Mouse (Mus musculus) intestine, postnatal 0 days (tissue): ENCODE data around the gene Myo5a. TPM values are rescaled to one million over a fixed set of nuclear protein-coding genes. Genes with fewer than 3 reads are reported as not detected.
A peak's percentile ranks its signal among the peaks of the same experiment; 100 is the strongest.

Source experiments
- ATAC-seq: fragments of 200-750 bp; cut with Nextera tagmentation; 2 replicates; pipeline ENCODE4 v1.8.0; 2017; ENCODE audit warnings: mild to moderate bottlenecking, moderate TSS enrichment, moderate library complexity
- H3K27ac ChIP-seq: fragments of 300-500 bp; sonication (generic); 2 replicates; pipeline ENCODE4 v1.5.1; 2014; ENCODE audit warnings: mild to moderate bottlenecking, low read depth, low read length, moderate library complexity
- H3K27me3 ChIP-seq: fragments of 300-500 bp; sonication (generic); replicated peaks from 2 replicates; pipeline ENCODE4 v1.6.1; 2014; ENCODE audit warnings: low read length, mixed read lengths; ENCODE audit not compliant: control insufficient read depth, insufficient read depth
- H3K36me3 ChIP-seq: fragments of 300-500 bp; sonication (generic); 2 replicates; pipeline ENCODE4 v1.6.1; 2014; ENCODE audit warnings: mild to moderate bottlenecking, moderate library complexity; ENCODE audit not compliant: control insufficient read depth, insufficient read depth
- H3K4me1 ChIP-seq: fragments of 300-500 bp; sonication (generic); replicated peaks from 2 replicates; pipeline ENCODE4 v1.6.1; 2014; ENCODE audit warnings: antibody characterized with exemption, low read length, mixed read lengths; ENCODE audit not compliant: control insufficient read depth, insufficient read depth
- H3K4me2 ChIP-seq: fragments of 300-500 bp; sonication (generic); replicated peaks from 2 replicates; pipeline ENCODE4 v1.6.1; 2014; ENCODE audit warnings: low read depth, mild to moderate bottlenecking, moderate library complexity
- H3K4me3 ChIP-seq: fragments of 300-500 bp; sonication (generic); 2 replicates; pipeline ENCODE4 v1.5.1; 2014; ENCODE audit warnings: low read depth, low read length
- H3K9ac ChIP-seq: fragments of 300-500 bp; sonication (generic); 2 replicates; pipeline ENCODE4 v1.6.1; 2014; ENCODE audit warnings: mild to moderate bottlenecking, low read depth, low read length
- H3K9me3 ChIP-seq: fragments of 300-500 bp; sonication (generic); 2 replicates; pipeline ENCODE4 v1.6.1; 2016; ENCODE audit warnings: mixed run types; ENCODE audit not compliant: control insufficient read depth
- CTCF ChIP-seq: sonication (generic); IDR thresholded peaks from 2 replicates; pipeline ENCODE4 v1.5.1; 2016; ENCODE audit warnings: low read depth, mild to moderate bottlenecking, control low read depth, antibody characterized with exemption, moderate library complexity
- WGBS: fragments of 180-500 bp; shearing (Covaris S2); extraction: QIAGEN DNeasy Blood & Tissue Kit; methylation state at CpG from one replicate; pipeline ENCODE4 v1.1.7; 2014; 5-methylcytosine and 5-hydroxymethylcytosine counted together
- polyA plus RNA-seq: library from polyadenylated mRNA; unstranded; fragments of >200 nt; fragmentation: Nextera tagmentation; extraction: Ambion mirVana; gene quantifications from 2 replicates; pipeline ENCODE4 v1.2.1, GENCODE M21; 2015

Gene Myo5a
- polyA plus RNA-seq, 1 experiment from 2014 or later, result 3.1 TPM

DNA sequence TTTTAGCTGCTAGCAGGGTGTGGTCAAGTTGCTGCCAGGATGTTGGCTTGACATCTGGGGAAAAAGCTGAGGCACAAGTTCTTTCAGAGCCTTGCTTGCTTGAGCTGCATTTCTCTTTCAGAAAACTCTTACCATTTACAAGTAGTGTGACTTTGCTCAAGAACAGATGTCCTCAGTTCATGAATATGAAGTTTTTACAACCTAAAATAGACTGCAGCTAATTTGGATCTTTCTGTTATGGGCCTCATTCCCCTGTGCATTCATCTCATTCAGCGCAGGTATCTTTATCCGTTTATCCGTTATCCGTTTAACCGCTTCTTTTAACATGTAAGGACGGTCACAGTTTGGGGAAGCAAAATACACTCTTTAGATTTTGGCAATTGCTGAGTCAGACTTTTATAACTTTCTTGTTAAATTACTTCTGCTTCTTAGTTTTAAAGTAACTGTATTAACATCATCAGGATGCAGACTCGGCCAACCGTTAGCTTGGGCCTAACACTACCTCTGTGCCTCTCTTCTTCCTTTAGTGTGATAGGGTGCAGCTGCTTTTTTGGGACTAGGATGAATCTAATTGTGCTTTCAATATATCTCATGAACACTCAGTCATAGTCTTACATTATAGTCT is 29.5 kb downstream of the Myo5a start:
- 88% methylated on average over 8 of the region's 8 CpGs for WGBS
- TF ChIP-seq CTCF, result no peak
- ATAC-seq, result no peak
- no peak overlapping the region for H3K4me2 ChIP-seq
- no peaks in the 10 kb centered on the region for H3K36me3 ChIP-seq
- H3K27me3 ChIP-seq, result no peaks in the 10 kb centered on the region
- no peaks in the 10 kb centered on the region for H3K9me3 ChIP-seq
- no peak overlapping the region for H3K9ac ChIP-seq
- no peak overlapping the region for H3K4me3 ChIP-seq
- H3K4me1 ChIP-seq, result no peaks in the 10 kb centered on the region
- H3K27ac ChIP-seq, result no peak overlapping the region

DNA sequence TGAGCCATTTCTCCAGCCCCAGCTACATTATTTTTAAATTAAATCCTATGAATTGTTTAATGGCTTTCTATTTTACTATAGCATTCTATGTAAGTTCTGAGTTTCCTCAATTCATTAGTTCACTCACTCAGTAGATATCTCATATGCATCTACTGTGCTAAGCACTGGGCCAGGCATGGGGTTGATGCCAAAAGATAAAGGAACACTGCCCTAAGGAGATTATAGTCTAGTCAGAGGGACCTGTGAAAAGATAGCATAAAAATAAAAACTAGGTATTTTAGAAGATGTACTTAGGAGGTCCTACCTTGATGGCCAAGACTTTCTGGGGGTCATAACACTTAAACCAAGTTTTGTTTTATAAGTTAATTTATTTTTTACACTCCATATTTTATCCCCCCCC is 31.3 kb downstream of the Myo5a start:
- H3K4me3 ChIP-seq, result no peak overlapping the region
- H3K9ac ChIP-seq, result no peak overlapping the region
- no peak for TF ChIP-seq CTCF

DNA sequence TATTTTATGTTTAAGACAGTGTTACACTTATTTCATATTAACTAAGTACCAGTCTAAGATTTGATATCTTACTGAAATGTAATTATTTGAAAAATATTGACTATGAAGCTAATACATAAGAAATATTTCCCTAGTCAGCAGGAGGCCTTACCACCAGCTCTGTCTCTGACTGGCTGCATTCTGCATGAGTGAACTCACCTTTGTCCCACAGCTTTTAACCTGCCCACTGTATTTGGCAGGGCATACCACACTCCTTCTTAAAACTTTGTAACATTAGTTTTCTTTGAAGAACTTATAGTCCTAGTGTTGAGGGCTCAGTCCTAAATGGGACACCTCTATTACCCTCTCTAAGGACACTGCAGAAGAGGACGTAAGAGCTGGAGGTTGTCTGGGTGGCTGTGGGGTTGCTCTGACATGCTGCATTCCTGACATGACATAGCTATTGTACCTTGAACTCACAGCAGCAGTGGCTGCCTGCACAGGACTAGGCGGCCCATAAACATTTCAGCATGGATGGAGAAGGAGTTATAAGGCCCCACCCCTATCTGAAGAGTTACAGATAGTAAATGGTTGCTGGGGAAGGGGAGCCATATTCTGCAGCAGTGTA is 45.9 kb downstream of the Myo5a start:
- WGBS, result 49% methylated on average over 2 of the region's 2 CpGs
- Histone ChIP-seq H3K9me3 (no peaks in the 10 kb centered on the region), H3K27me3 (no peaks in the 10 kb centered on the region), H3K9ac (no peak overlapping the region), H3K4me1 (no peaks in the 10 kb centered on the region), H3K27ac (no peak overlapping the region), H3K4me2 (no peak overlapping the region), H3K36me3 (no peaks in the 10 kb centered on the region), H3K4me3 (no peak overlapping the region)
- peak; percentile 54; the same call in 1 of the 2 replicates for ATAC-seq
- no peak for TF ChIP-seq CTCF

More for the DNA sequence above, 31.3 kb downstream of the Myo5a start:
- no peaks in the 10 kb centered on the region for H3K27me3 ChIP-seq
- 0 out of 2 replicates have a peak, but pooled peaks cover under 1% of the 10 kb centered on the region for H3K4me1 ChIP-seq
- no peak for ATAC-seq
- no peak overlapping the region for H3K4me2 ChIP-seq
- no peaks in the 10 kb centered on the region for H3K9me3 ChIP-seq
- H3K36me3 ChIP-seq, result no peaks in the 10 kb centered on the region
- H3K27ac ChIP-seq, result no peak overlapping the region

DNA sequence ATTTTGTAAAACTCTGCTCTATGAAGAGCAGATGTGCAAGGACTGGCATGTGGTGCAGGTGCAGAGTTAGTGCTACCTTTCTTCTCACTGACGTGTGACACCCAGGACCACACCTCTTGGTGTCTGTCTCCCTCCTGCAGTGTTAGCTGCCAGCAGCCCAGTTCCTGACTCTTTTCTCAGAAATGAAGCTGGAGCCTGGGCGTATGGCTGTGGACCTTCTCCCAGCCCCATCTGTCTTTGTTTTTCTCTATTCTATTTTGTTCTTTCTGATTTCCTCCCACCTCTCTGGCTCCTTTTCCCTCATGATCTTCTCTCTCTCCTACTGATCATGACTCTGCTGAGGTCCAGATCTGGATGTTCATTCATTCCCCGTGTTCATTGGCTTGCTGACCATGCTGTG is 50.3 kb downstream of the Myo5a start:
- Histone ChIP-seq H3K4me1 (no peaks in the 10 kb centered on the region), H3K27ac (no peak overlapping the region), H3K4me2 (no peak overlapping the region), H3K9me3 (no peaks in the 10 kb centered on the region), H3K4me3 (no peak overlapping the region), H3K36me3 (no peaks in the 10 kb centered on the region), H3K9ac (no peak overlapping the region), H3K27me3 (no peaks in the 10 kb centered on the region)
- WGBS, result 89% methylated on average over 3 of the region's 3 CpGs
- ATAC-seq, result no peak
- no peak for TF ChIP-seq CTCF

DNA sequence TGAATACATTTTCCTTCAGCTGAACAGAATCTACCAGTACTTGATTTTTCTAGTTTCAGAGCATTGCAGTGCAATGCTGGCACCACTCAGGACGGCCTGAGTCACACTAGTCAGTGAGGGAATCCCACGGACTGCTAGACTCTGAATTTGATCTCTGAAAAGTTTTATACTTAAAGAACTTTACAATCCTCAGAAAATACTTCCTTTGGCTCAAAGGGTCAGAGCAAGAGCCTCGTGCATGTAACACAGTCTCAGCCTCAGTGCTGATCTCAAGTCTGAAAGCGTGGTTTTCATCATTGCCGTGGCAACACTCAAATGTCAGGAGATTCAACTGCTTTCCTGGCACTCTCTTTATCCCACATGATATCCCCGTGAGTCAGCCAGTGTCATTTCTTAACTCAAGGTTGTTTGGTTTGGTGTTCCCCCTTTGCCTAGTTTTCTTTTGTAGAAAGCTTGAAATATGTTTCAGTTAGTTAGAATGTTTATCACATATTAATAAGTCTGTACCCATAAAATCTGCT is 53.4 kb downstream of the Myo5a start:
- no peaks in the 10 kb centered on the region for H3K9me3 ChIP-seq
- no peak overlapping the region for H3K4me3 ChIP-seq
- no peaks in the 10 kb centered on the region for H3K36me3 ChIP-seq
- no peaks in the 10 kb centered on the region for H3K27me3 ChIP-seq
- ATAC-seq, result no peak
- H3K9ac ChIP-seq, result no peak overlapping the region
- H3K4me2 ChIP-seq, result no peak overlapping the region
- 70% methylated on average over 6 of the region's 6 CpGs for WGBS
- no peaks in the 10 kb centered on the region for H3K4me1 ChIP-seq
- H3K27ac ChIP-seq, result no peak overlapping the region
- TF ChIP-seq CTCF, result no peak

DNA sequence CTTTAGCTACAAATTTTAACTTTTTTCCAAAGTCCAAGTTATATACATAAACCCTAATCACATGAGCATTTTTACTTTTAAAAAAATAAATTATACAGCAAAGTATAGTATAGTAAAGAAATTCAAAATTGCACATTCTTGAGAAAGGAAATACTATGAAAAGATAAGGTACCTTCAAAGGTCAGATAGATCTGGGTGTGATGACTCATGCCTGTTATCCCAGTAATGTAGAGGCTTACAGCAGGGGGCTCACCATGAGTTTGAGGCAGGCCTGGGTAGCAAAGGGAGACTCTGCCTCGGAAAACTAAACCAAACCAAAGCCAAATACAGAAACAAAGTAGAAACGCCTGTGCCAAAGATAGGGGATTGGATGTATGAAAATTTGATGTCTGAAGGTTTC is 59.7 kb downstream of the Myo5a start:
- Histone ChIP-seq H3K4me3 (no peak overlapping the region), H3K27me3 (no peaks in the 10 kb centered on the region), H3K27ac (no peak overlapping the region), H3K4me2 (no peak overlapping the region), H3K36me3 (no peaks in the 10 kb centered on the region), H3K9me3 (no peaks in the 10 kb centered on the region), H3K9ac (no peak overlapping the region), H3K4me1 (no peaks in the 10 kb centered on the region)
- WGBS, result 67% methylated on average over 2 of the region's 2 CpGs
- ATAC-seq, result no peak
- TF ChIP-seq CTCF, result no peak
